Mouse (Mus musculus) heart, adult 10 weeks (tissue): Measurements from ENCODE around the gene 2410015M20Rik. TPM values are rescaled to one million over a fixed set of nuclear protein-coding genes. Genes with fewer than 3 reads are reported as not detected.

Experiments used
- polyA plus RNA-seq: library from polyadenylated mRNA; stranded (reverse); fragments of 350-450 nt; fragmentation: Illumina TruSeq; extraction: RNeasy Lipid Tissue Mini Kit (QIAGEN cat#74804); gene quantifications from one replicate; pipeline ENCODE4 v1.2.3, GENCODE M21; 2014; ENCODE audit warnings: low read depth, low replicate concordance

The 2410015M20Rik gene
- polyA plus RNA-seq: 302 TPM

DNA sequence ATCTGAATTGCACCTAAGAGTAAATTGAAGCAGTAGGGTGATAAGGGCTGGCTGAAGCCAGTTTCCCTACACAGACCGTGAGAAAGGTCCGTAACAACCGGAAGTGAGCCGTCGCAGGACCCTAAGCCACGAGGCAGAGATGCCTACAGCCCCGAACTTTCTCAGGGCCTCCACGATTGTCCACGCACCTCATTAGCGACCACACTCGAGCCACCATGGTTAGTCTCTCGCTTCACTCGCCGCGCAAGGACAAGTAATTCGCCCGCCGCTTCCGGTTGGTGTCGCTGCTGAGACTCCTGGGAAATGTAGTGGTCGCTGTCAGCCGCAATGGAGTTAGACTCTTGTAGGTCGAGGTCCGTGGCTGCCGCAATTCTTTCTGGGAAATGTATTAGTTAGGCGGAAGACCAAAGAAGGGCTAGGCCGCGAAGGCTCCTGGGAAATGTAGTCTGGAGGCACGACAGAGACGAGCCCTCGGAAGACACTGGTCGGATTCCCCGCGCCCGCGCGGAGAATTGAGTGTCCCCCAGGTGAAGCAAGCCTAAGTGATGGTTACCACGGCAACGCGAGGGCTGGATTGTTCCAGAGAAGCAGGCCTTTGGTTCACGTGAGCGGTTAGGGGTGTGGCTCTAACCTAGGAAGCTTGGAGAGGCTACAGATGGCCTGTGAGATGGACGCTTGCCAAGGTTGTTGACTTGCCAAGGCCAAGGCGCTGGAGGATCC is at the start of gene 2410015M20Rik:
2410015M20Rik (minus strand) TSS at position 320 of the 720 bp plus-strand sequence.

DNA sequence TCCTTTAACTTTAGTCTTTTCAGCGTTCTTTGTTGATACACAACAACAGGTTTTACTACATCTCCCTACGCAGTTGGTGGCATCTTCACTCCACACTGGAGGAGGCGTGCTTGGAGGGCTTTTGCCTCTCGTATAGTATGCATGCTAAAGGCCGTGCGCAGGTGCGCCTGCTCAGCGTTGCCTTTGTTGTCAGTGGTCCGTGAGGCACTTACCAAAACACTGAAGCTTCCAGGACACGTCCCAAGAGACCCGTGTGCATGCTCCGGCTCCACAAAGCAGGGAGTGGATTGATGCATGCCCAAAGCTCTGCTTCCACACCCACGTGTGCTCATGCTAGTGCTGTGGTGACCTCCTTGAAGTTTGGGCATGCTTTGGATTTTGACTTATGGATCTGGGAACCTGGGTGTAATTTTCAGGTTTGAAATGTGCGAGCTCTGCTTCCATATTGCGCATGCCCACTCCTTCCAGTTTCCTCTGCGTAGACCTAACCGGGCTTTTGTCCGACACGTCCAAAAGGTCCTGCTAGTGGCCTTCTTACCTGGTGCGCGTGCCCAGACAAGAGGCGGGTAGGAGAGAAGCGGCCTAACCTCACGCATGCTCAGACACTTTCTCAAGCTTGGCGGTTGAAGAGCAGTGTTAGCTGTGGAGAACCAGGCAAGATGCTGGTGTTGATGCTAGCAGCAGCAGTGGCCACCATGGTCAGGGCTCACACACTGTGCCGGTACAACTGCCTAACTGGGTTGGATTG is 18.1 kb upstream of the 2410015M20Rik start, which contains the start of gene Catsperd:
Catsperd (plus strand) TSS at position 614 of the 748 bp plus-strand sequence.

DNA sequence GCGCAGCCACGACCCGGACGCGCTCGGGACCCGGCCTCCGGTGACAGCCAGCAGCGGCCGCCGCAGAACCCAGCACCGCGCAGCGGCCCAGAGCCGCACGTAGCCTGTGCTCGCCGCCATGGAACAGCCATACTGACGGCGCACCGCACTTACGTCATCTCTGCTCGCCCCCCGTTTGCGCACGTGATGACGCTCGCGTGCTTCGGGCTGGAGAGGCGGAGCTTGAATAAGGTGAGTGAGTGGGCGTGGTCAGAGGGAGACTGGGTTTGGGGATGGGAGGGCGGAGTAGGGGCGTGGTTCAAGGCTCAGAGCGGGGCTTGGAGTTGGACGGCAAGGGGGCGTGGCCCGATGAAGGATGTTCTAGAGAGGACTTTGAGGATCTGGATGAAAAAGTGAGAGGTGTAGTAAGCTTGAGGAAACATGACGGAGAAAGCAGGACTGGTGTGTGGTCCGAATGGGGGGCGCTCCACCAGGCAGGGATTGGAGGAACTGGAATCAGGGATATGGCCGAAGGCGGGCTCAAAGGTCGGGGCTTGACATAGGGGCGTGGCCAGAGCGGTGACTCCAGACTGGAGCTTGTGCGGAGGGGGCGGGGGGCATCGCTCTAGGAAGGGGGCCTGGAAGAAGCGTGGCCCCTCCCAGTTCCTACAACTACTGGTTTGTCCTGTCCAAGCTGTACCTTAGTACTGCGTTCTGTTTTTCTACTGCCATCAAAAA is 17.3 kb upstream of the 2410015M20Rik start, which contains the start of gene Lonp1:
Lonp1 (minus strand) TSS at position 134 of the 717 bp plus-strand sequence.

DNA sequence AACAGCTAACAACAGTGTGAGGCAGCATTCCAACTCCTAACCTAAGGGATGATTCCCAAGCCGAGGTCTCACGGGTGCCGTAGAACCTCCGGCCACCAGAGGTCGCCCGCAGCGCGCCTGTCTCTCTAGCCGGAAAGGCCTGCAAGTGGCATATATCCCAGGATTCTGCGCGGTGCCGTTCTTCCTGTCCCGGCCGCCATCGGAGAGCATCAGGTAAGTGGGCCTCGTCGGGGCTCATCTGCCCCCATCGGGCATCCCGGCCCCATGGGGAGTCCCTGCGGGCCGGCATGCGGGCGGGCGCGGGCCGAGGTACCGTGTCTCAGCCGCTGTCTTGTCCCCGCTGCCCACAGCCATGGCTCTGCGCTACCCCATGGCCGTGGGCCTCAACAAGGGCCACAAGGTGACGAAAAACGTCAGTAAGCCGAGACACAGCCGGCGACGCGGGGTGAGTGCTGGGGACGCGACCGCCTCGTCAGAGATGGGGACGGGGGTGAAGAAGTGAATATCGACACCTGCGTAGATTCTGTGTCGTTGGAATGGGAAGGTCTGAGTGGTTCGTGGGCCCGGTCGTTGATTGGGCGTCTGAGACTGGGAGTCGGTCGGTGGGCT is 3.8 kb upstream of the 2410015M20Rik start, which contains the start of gene Rpl36:
Rpl36 (plus strand) TSS at position 181 of the 609 bp plus-strand sequence.

DNA sequence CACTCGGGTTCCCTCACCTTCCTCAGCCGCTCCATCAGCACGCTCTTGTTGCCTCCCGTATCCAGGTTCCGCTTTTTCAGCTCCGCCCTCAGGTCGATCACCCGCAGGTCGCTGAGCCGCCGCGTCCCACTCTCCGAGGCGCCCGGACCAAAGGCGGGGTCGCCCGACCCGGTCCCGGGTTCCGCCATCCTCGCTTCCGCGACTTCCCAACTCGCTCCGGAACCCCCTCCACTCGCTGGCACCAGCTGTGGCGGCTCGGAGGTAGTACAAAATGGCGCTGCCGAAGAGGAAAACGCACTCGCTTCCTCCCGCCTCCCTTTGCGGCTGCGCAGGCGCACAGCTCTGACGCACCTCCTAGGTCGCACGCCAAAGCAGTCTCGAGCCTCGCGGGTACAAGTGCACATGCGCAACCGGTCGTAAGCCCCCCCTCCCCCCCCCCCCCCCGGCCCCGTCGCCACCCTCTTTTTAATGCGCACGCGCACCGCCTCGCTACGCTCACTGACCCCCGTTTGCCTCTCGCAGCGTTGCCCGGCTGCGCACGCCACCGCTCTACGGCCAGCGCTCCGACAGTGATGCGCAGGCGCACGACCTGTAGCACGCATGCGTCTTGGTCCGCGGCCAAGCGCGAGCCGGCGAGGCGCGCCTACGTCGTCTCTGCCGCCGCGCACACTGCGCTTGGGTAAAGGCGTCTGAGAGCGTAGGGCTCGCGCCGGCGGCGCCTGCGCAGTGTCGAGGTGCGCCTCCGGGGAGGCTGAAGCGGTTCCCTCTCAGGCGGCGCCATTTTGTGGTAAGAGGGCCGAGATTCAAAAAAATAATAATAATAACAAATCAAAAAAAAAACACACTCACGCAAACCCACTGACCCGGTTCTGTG is 25.1 kb downstream of the 2410015M20Rik start, which contains the start of the genes Safb2 and Safb:
Safb2 (minus strand) TSS at position 329 of the 874 bp plus-strand sequence.
Safb (plus strand) TSS at position 569 of the 874 bp plus-strand sequence.

Other genes starting within 250 kb of the 2410015M20Rik start
- gene Ptprs, start 133.3 kb downstream of the 2410015M20Rik start, polyA plus RNA-seq: 46.2 TPM
- gene Znrf4, start 97.3 kb downstream of the 2410015M20Rik start, polyA plus RNA-seq: not detected
- gene Gm20219, start 55.4 kb downstream of the 2410015M20Rik start, polyA plus RNA-seq: not detected
- gene Safb2, start 25.2 kb downstream of the 2410015M20Rik start, polyA plus RNA-seq: 63.1 TPM
- 89.3 TPM for gene Safb, start 24.9 kb downstream of the 2410015M20Rik start, polyA plus RNA-seq
- 1,063 TPM for gene Rpl36, start 3.6 kb upstream of the 2410015M20Rik start, polyA plus RNA-seq
- 125 TPM for gene Lonp1, start 17.1 kb upstream of the 2410015M20Rik start, polyA plus RNA-seq
- gene Catsperd, start 18.4 kb upstream of the 2410015M20Rik start, polyA plus RNA-seq: not detected
- gene Ranbp3, start 63.5 kb upstream of the 2410015M20Rik start, polyA plus RNA-seq: 35.0 TPM
- gene Ndufa11, start 108.0 kb upstream of the 2410015M20Rik start, polyA plus RNA-seq: 933 TPM
- 5.9 TPM for gene Vmac, start 108.3 kb upstream of the 2410015M20Rik start, polyA plus RNA-seq
- 10.2 TPM for gene Nrtn, start 147.8 kb upstream of the 2410015M20Rik start, polyA plus RNA-seq
- gene Dus3l, start 155.0 kb upstream of the 2410015M20Rik start, polyA plus RNA-seq: 21.5 TPM
- gene Prr22, start 160.5 kb upstream of the 2410015M20Rik start, polyA plus RNA-seq: 1.6 TPM
- 4.3 TPM for gene Rfx2, start 221.2 kb upstream of the 2410015M20Rik start, polyA plus RNA-seq